Mouse (Mus musculus) myocyte (in vitro differentiated cells): ENCODE results near the gene Sppl2b. TPM values are rescaled to one million over a fixed set of nuclear protein-coding genes. Genes with fewer than 3 reads are reported as not detected.

Source experiments
- H3K27me3 ChIP-seq: one replicate; pipeline ENCODE4 v1.6.1; 2011; ENCODE audit not compliant: control insufficient read depth, insufficient read depth, insufficient read length
- H3K36me3 ChIP-seq: one replicate; pipeline ENCODE4 v1.6.1; 2011; ENCODE audit not compliant: control insufficient read depth, insufficient read depth
- H3K4me2 ChIP-seq: one replicate; pipeline ENCODE4 v1.6.1; 2011; ENCODE audit warnings: low read depth, control low read depth
- H3K4me3 ChIP-seq: one replicate; pipeline ENCODE4 v1.5.1; 2011; ENCODE audit warnings: mild to moderate bottlenecking, control low read depth, moderate library complexity
- H3K79me2 ChIP-seq: one replicate; pipeline ENCODE4 v1.6.1; 2011; ENCODE audit not compliant: control insufficient read depth, insufficient read depth
- H3ac ChIP-seq: one replicate; pipeline ENCODE4 v1.6.1; 2011; ENCODE audit not compliant: control insufficient read depth, insufficient read length
- CEBPB ChIP-seq: IDR thresholded peaks from 2 replicates; pipeline ENCODE4 v1.6.1; 2011; ENCODE audit warnings: mild to moderate bottlenecking, moderate library complexity; ENCODE audit not compliant: poor library complexity, insufficient read depth, severe bottlenecking
- E2F4 ChIP-seq: IDR thresholded peaks from one replicate; pipeline ENCODE4 v1.6.1; 2011; ENCODE audit warnings: mild to moderate bottlenecking, control low read depth, moderate library complexity; ENCODE audit not compliant: insufficient read depth
- MAX ChIP-seq: IDR thresholded peaks from one replicate; pipeline ENCODE4 v1.6.1; 2011; ENCODE audit warnings: low read depth, mild to moderate bottlenecking, control low read depth
- MYOD1 ChIP-seq, 3 experiments: IDR thresholded peaks; one replicate each; pipeline ENCODE4 v1.6.1; 2011; ENCODE audit warnings: control low read depth in 2 of 3, low read depth in 2 of 3, mild to moderate bottlenecking in 2 of 3, moderate library complexity in 1 of 3; ENCODE audit not compliant: insufficient read length in 2 of 3, control insufficient read depth in 1 of 3
- MYOG ChIP-seq, 3 experiments: IDR thresholded peaks; one replicate each; pipeline ENCODE4 v1.6.1; 2011; ENCODE audit warnings: control low read depth in 2 of 3, low read depth in 2 of 3, mild to moderate bottlenecking in 2 of 3; ENCODE audit not compliant: insufficient read length in 2 of 3, control insufficient read depth in 1 of 3, insufficient read depth in 1 of 3
- POLR2A ChIP-seq: IDR thresholded peaks from one replicate; pipeline ENCODE4 v1.6.1; 2011; ENCODE audit warnings: low read depth, mild to moderate bottlenecking, control low read depth, moderate library complexity; ENCODE audit not compliant: insufficient read length
- POLR2AphosphoS2 ChIP-seq: IDR thresholded peaks from one replicate; pipeline ENCODE4 v1.6.1; 2011; ENCODE audit warnings: low read depth, control low read depth; ENCODE audit not compliant: insufficient read length
- REST ChIP-seq: IDR thresholded peaks from one replicate; pipeline ENCODE4 v1.6.1; 2011; ENCODE audit warnings: mild to moderate bottlenecking, control low read depth, moderate library complexity; ENCODE audit not compliant: insufficient read depth, insufficient read length
- SRF ChIP-seq: IDR thresholded peaks from one replicate; pipeline ENCODE4 v1.6.1; 2011; ENCODE audit warnings: low read depth; ENCODE audit not compliant: control insufficient read depth, insufficient read length
- TCF12 ChIP-seq: IDR thresholded peaks from one replicate; pipeline ENCODE4 v1.6.1; 2011; ENCODE audit warnings: mild to moderate bottlenecking, control low read depth; ENCODE audit not compliant: poor library complexity, insufficient read depth, severe bottlenecking
- TCF3 ChIP-seq: IDR thresholded peaks from one replicate; pipeline ENCODE4 v1.6.1; 2011; ENCODE audit warnings: low read depth, control low read depth; ENCODE audit not compliant: insufficient read length
- USF1 ChIP-seq: IDR thresholded peaks from one replicate; pipeline ENCODE4 v1.6.1; 2011; ENCODE audit warnings: low read depth, mild to moderate bottlenecking, control low read depth, moderate library complexity
- polyA plus RNA-seq: library from polyadenylated mRNA; unstranded; fragments of >200 nt; fragmentation: generic; extraction: Trizol; gene quantifications from one replicate; pipeline ENCODE4 v1.2.1, GENCODE M21; 2012; ENCODE audit warnings: missing spikeins

Sppl2b gene
- polyA plus RNA-seq, 1 experiment, result 31.0 TPM

DNA sequence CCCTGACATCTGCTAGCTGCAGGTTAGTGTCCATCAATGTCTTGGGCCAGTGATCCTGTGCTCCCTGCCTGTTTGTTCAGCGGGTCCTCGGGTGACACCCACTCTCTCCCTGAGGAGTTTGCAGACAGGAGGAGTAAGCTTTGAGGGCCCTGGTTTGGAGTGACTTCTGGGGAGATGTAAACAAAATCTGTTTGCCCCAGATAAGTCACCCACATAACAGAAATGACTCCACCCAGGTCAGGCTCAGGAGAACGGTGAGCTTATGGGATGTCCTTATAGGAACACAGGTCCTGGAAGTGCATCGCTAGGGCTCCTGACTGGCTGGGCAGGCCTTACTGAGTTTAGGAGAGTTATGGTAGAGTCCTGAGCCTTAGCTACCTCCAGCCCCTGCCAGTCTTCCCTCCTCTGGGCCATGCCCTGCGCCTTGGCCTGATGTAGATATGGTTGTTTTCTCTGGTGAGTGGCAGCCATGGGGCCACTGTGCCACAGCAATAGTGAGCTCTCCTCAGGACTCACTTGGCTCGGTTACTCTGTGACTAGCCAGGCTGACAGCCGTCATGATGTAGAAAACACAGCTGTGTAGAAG lies 3.4 kb downstream of the Sppl2b start:
- Histone ChIP-seq H3K79me2 (peaks cover 24% of the 10 kb centered on the region), H3ac (no peak overlapping the region), H3K4me2 (no peak overlapping the region), H3K27me3 (no peaks in the 10 kb centered on the region), H3K36me3 (no peaks in the 10 kb centered on the region), H3K4me3 (no peak overlapping the region)
- TF ChIP-seq E2F4 (no peak), USF1 (no peak), REST (no peak), MAX (no peak), TCF3 (no peak)

DNA sequence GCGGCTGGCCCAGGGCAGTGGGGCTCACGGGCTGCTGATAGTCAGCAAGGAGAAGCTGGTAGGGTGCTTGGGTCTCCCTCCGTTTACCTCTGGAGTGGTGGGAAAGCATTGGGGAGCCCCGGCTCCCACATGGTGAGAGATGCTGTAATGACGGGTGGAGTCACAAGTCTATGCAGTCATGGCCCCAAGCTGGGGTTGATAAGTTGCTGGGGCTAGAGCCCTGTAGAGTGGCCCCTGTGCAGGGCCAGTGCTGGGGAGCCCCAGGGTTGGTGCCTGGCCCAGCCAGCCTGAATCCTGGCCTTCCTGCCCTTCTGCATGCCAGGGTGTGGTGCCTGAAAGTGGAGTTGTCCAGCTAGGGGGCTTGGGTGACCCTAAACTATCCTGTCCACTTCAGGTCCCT lies 7.2 kb downstream of the Sppl2b start:
- Histone ChIP-seq H3K36me3 (no peaks in the 10 kb centered on the region), H3K4me2 (no peak overlapping the region)
- TF ChIP-seq MYOD1 (IDR thresholded peaks at IDR 0.05; ENCODE audit: control insufficient read depth in 1 of 3, insufficient read length in 2 of 3, low read depth in 2 of 3) (no peak), USF1 (no peak), TCF3 (no peak), POLR2AphosphoS2 (no peak), MYOG (IDR thresholded peaks at IDR 0.05; ENCODE audit: control insufficient read depth in 1 of 3, insufficient read depth in 1 of 3, insufficient read length in 2 of 3, low read depth in 2 of 3) (no peak)

DNA sequence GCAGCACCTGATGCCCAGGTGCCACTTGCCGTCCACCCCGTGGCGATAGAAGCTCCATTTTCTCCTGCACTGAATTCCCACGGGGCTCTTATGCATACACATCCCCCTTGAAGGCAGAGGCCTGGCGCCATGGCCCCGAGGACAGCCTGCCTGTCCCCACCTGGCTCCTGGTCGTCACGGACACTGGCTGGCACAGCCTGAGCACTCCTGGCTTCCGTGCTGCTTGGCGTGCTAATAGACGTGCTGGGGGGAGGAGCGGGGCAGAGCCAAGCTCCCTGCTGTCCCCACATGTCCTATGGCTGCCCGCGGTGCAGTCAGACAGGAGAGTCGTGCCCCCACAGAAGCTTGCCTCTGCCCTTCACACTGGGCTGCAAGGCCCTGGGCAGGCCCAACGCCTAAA lies 9.4 kb downstream of the Sppl2b start:
- no peaks in the 10 kb centered on the region for H3K79me2 ChIP-seq
- no peak for TF ChIP-seq MYOG (IDR thresholded peaks at IDR 0.05; ENCODE audit: control insufficient read depth in 1 of 3, insufficient read depth in 1 of 3, insufficient read length in 2 of 3, low read depth in 2 of 3)
- TF ChIP-seq TCF3, result no peak
- no peak for TF ChIP-seq POLR2AphosphoS2
- H3K27me3 ChIP-seq, result no peaks in the 10 kb centered on the region
- no peaks in the 10 kb centered on the region for H3K36me3 ChIP-seq
- H3K4me3 ChIP-seq, result no peak overlapping the region
- no peak overlapping the region for H3K4me2 ChIP-seq
- no peak overlapping the region for H3ac ChIP-seq

More for the DNA sequence above, 7.2 kb downstream of the Sppl2b start:
- Histone ChIP-seq H3K4me3 (no peak overlapping the region), H3ac (no peak overlapping the region), H3K27me3 (no peaks in the 10 kb centered on the region), H3K79me2 (peaks cover 2% of the 10 kb centered on the region)

DNA sequence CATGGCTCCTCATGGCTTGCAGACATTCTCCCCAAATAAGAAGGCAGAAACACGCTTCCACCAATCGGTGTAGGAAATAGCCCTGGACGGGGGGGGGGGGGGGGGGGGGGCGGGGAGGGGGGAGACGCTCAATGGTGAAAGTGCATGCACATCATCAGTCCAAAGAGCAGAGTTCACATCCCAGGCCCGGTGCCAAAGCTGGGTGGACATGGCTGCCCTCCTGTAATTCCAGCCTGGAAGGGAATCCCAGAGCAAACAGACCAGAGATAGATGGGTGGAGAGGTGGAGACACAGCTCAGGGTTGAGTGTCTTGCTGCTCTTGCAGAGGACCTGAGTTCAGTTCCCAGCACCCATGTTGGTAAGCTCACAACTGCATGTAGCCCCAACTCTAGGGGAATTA lies 15.9 kb downstream of the Sppl2b start:
- H3ac ChIP-seq, result no peak overlapping the region
- no peaks in the 10 kb centered on the region for H3K36me3 ChIP-seq
- no peak overlapping the region for H3K4me2 ChIP-seq
- no peak overlapping the region for H3K4me3 ChIP-seq
- TF ChIP-seq MYOG (IDR thresholded peaks at IDR 0.05; ENCODE audit: control insufficient read depth in 1 of 3, insufficient read depth in 1 of 3, insufficient read length in 2 of 3, low read depth in 2 of 3), result no peak
- TF ChIP-seq REST, result no peak
- TF ChIP-seq TCF12, result no peak
- no peak for TF ChIP-seq E2F4
- TF ChIP-seq CEBPB, result no peak
- no peak for TF ChIP-seq SRF
- TF ChIP-seq MYOD1 (IDR thresholded peaks at IDR 0.05; ENCODE audit: control insufficient read depth in 1 of 3, insufficient read length in 2 of 3, low read depth in 2 of 3), result no peak
- TF ChIP-seq POLR2A, result no peak
- no peak for TF ChIP-seq POLR2AphosphoS2
- TF ChIP-seq MAX, result no peak
- TF ChIP-seq TCF3, result no peak
- TF ChIP-seq USF1, result no peak
- H3K27me3 ChIP-seq, result peaks cover 12% of the 10 kb centered on the region
- no peaks in the 10 kb centered on the region for H3K79me2 ChIP-seq

DNA sequence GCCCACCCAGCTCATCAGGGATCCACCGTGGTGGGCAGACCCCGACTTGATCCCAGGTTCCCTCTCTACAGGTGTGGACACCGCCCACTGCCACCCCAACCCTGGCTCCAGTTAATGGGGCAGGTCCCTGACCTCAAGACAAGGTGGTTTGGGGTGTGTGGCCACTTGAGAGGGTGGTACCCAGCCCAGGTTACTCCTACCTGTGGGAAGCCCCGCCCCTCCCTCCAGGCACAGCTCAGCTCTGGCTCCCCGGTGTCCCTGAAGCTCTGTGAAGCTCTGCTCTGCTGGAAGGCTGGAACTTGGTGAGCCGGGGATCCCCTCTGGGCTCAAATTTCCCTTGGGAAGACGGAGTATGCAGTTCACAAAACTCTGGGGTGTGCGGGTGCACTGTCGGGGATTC lies 16.5 kb downstream of the Sppl2b start, which contains the start of gene Tmprss9:
TSS of gene Tmprss9 (plus strand) at position 268 of the 400 bp plus-strand sequence.
- Histone ChIP-seq H3ac (no peak within 1 kb of the TSS), H3K27me3 (peaks cover 12% of the 10 kb centered on the region), H3K4me3 (no peak within 1 kb of the TSS), H3K4me2 (no peak within 1 kb of the TSS), H3K36me3 (no peaks in the 10 kb centered on the region), H3K79me2 (no peaks in the 10 kb centered on the region)
- TF ChIP-seq MAX (no peak), E2F4 (no peak), REST (no peak), POLR2A (no peak), POLR2AphosphoS2 (no peak), MYOG (IDR thresholded peaks at IDR 0.05; ENCODE audit: control insufficient read depth in 1 of 3, insufficient read depth in 1 of 3, insufficient read length in 2 of 3, low read depth in 2 of 3) (no peak), MYOD1 (IDR thresholded peaks at IDR 0.05; ENCODE audit: control insufficient read depth in 1 of 3, insufficient read length in 2 of 3, low read depth in 2 of 3) (no peak), SRF (no peak), TCF12 (no peak), CEBPB (no peak)
